Mouse (Mus musculus) left cerebral cortex, postnatal 25 days (tissue): ENCODE data around the gene Dtx1. TPM values are rescaled to one million over a fixed set of nuclear protein-coding genes. Genes with fewer than 3 reads are reported as not detected.

Experiments
- DNase-seq, 2 experiments: peaks; one replicate each; pipeline ENCODE4 v3.0.0; 2022; ENCODE audit warnings: low spot score in 2 of 2, mixed read lengths in 1 of 2
- intact Hi-C: fragments of 180-260 bp; cut with DNase I; formaldehyde crosslinking; loops from one replicate; pipeline ENCODE4 v1.15.1; 2025
- total RNA-seq, 2 experiments: library from RNA; stranded (reverse); gene quantifications; 2 replicates each; pipeline ENCODE4 v1.2.3; 2021

Gene Dtx1
- total RNA-seq, 2 experiments from 2014 or later, result 68.9 to 71.2 TPM

- DNase-seq, result peak; percentile 42 to 55
- intact Hi-C loops, result loop anchor here (2.0 kb wide), 1 partner anchor 89 kb away; no protein-coding TSS in a partner anchor
Observed at GRCm38 (mm10) chr5:120710161-120710825, 1.4 kb downstream of the Dtx1 start.

GRCm38 (mm10) chr5:120706976-120707375 is 4.8 kb downstream of the Dtx1 start:
- intact Hi-C loops, result no loop called here
- DNase-seq, result no peak

GRCm38 (mm10) chr5:120706541-120706940 is 5.2 kb downstream of the Dtx1 start:
- intact Hi-C loops, result no loop called here
- no peak for DNase-seq

- intact Hi-C loops, result no loop called here
- DNase-seq, result no peak
Observed at GRCm38 (mm10) chr5:120704421-120704820, 7.3 kb downstream of the Dtx1 start.

GRCm38 (mm10) chr5:120703660-120704059 is 8.1 kb downstream of the Dtx1 start:
- intact Hi-C loops, result no loop called here
- DNase-seq, result no peak

- intact Hi-C loops, result no loop called here
- DNase-seq, result no peak
Observed at GRCm38 (mm10) chr5:120702969-120703368, 8.8 kb downstream of the Dtx1 start.

- intact Hi-C loops, result no loop called here
- DNase-seq, result no peak
Observed at GRCm38 (mm10) chr5:120702421-120702820, 9.3 kb downstream of the Dtx1 start.

GRCm38 (mm10) chr5:120700996-120701790 is 10.5 kb downstream of the Dtx1 start:
- intact Hi-C loops, result no loop called here
- DNase-seq, result no peak

- peak in 1 of 2 experiments; percentile 55 for DNase-seq
- intact Hi-C loops, result no loop called here
Observed at GRCm38 (mm10) chr5:120698801-120699391, 12.8 kb downstream of the Dtx1 start.

GRCm38 (mm10) chr5:120698181-120698580 is 13.5 kb downstream of the Dtx1 start:
- DNase-seq, result no peak
- intact Hi-C loops, result no loop called here

GRCm38 (mm10) chr5:120696865-120697264 is 14.9 kb downstream of the Dtx1 start:
- DNase-seq, result no peak
- intact Hi-C loops, result no loop called here

GRCm38 (mm10) chr5:120696057-120696743 is 15.5 kb downstream of the Dtx1 start:
- intact Hi-C loops, result no loop called here

GRCm38 (mm10) chr5:120694695-120695074 is 17.0 kb downstream of the Dtx1 start:
- no peak for DNase-seq
- intact Hi-C loops, result no loop called here

More at GRCm38 (mm10) chr5:120696057-120696743, 15.5 kb downstream of the Dtx1 start:
- no peak for DNase-seq

- no peak for DNase-seq
- intact Hi-C loops, result no loop called here
Observed at GRCm38 (mm10) chr5:120693931-120694694, 17.6 kb downstream of the Dtx1 start.

- intact Hi-C loops, result no loop called here
- no peak for DNase-seq
Observed at GRCm38 (mm10) chr5:120692034-120692433, 19.7 kb downstream of the Dtx1 start.

- intact Hi-C loops, result no loop called here
- DNase-seq, result no peak
Observed at GRCm38 (mm10) chr5:120690417-120690816, 21.3 kb downstream of the Dtx1 start.

GRCm38 (mm10) chr5:120688434-120688833 is 23.3 kb downstream of the Dtx1 start:
- intact Hi-C loops, result no loop called here
- no peak for DNase-seq

- intact Hi-C loops, result no loop called here
- no peak for DNase-seq
Observed at GRCm38 (mm10) chr5:120687897-120688296, 23.8 kb downstream of the Dtx1 start.

GRCm38 (mm10) chr5:120687484-120687851 is 24.3 kb downstream of the Dtx1 start:
- no peak for DNase-seq

More at GRCm38 (mm10) chr5:120687484-120687851, 24.3 kb downstream of the Dtx1 start:
- intact Hi-C loops, result no loop called here
